Mouse (Mus musculus) heart, embryonic 15.5 days (tissue): ENCODE results near the gene Elavl1. TPM values are rescaled to one million over a fixed set of nuclear protein-coding genes. Genes with fewer than 3 reads are reported as not detected.
"Not testable (repeated sequence)": the region's sequence is repeated elsewhere in the genome, so short reads cannot be mapped to it uniquely, and the experiment has no call there.

Source experiments
- ATAC-seq: fragments of 200-750 bp; cut with Nextera tagmentation; replicated peaks from 2 replicates; pipeline ENCODE4 v1.8.0; 2017; ENCODE audit warnings: low read depth, moderate TSS enrichment; ENCODE audit not compliant: insufficient number of reproducible peaks, insufficient read depth, low FRiP score
- H3K27ac ChIP-seq: fragments of 300-500 bp; sonication (generic); 2 replicates; pipeline ENCODE4 v1.5.1; 2015; ENCODE audit warnings: mild to moderate bottlenecking, inconsistent platforms
- H3K27me3 ChIP-seq: fragments of 300-500 bp; sonication (generic); 2 replicates; pipeline ENCODE4 v1.6.1; 2015; ENCODE audit warnings: inconsistent platforms
- H3K36me3 ChIP-seq: fragments of 300-500 bp; sonication (generic); 2 replicates; pipeline ENCODE4 v1.6.1; 2015; ENCODE audit warnings: mild to moderate bottlenecking, inconsistent platforms
- H3K4me1 ChIP-seq: fragments of 300-500 bp; sonication (generic); replicated peaks from 2 replicates; pipeline ENCODE4 v1.6.1; 2015; ENCODE audit warnings: inconsistent platforms
- H3K4me2 ChIP-seq: fragments of 300-500 bp; sonication (generic); 2 replicates; pipeline ENCODE4 v1.6.1; 2015; ENCODE audit warnings: inconsistent platforms, mild to moderate bottlenecking, moderate library complexity
- H3K4me3 ChIP-seq: fragments of 300-500 bp; sonication (generic); 2 replicates; pipeline ENCODE4 v1.5.1; 2015; ENCODE audit warnings: mild to moderate bottlenecking, inconsistent platforms
- H3K9ac ChIP-seq: fragments of 300-500 bp; sonication (generic); 2 replicates; pipeline ENCODE4 v1.6.1; 2015; ENCODE audit warnings: mild to moderate bottlenecking, inconsistent platforms
- H3K9me3 ChIP-seq: fragments of 300-500 bp; sonication (generic); replicated peaks from 2 replicates; pipeline ENCODE4 v1.6.1; 2016; ENCODE audit warnings: inconsistent platforms
- WGBS: fragments of 180-500 bp; shearing (Covaris S2); methylation state at CpG from one replicate; pipeline ENCODE4 v1.1.7; 2015; ENCODE audit warnings: mixed read lengths; 5-methylcytosine and 5-hydroxymethylcytosine counted together
- polyA plus RNA-seq: library from polyadenylated mRNA; unstranded; fragments of >200 nt; fragmentation: Nextera tagmentation; extraction: Ambion mirVana; gene quantifications from 2 replicates; pipeline ENCODE4 v1.2.1, GENCODE M21; 2015

The Elavl1 gene
- polyA plus RNA-seq: 160 and 165 TPM in 2 replicates

DNA sequence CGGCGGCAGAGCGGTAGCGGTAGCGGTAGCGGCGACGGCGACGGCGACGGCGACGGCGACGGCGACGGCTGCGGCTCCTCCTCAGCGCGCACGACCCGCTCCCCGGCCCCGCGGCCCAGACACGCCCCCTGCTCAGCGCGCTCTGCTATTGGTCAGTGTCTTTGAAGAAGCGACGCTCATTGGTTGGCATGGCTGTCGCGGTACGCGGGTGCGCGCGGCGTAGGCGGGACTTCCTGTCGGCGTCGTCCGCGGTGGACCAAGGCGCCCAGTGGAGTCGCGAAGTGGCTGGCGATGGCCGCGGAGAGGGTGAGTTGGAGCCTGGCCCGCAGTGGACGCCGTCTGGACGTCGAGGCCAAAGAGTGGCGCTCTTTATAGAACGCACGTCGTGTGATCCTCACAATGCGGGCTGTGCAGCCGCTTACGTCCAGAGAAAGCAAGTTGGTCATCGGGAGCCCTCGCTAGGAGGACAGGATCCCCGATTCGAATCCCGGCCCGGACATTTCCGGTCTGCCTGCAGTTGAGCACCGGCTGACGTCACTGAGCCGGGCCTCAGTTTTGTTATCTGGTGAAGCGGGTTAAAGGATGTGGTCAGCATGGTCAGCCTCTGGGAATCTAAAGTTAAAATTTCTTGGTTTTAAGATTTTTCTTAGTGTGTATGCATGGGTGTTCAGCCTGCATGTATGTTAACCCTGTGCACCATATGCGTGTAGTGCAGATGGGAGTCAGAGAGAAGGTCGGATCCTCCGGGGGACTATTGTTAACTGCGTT lies at the start of gene Elavl1, which contains the start of gene Ccl25:
Gene Elavl1 (minus strand): TSS at position 431 of the 768 bp plus-strand sequence.
Gene Ccl25 (plus strand): TSS at position 228 of the 768 bp plus-strand sequence.
- Histone ChIP-seq H3K36me3 (peaks cover 29% of the 10 kb centered on the region), H3K27me3 (no peaks in the 10 kb centered on the region), H3K4me1 (peaks cover 47% of the 10 kb centered on the region), H3K9ac (peak within 1 kb of the TSS; percentile 98), H3K9me3 (no peaks in the 10 kb centered on the region), H3K27ac (peak within 1 kb of the TSS; percentile 89), H3K4me3 (peak within 1 kb of the TSS; percentile 96), H3K4me2 (peak within 1 kb of the TSS; percentile 78)
- peak; percentile 98 for ATAC-seq
- under 1% methylated on average over 78 of the region's 78 CpGs for WGBS

GRCm38 (mm10) chr8:4372657-4373056 lies 47.4 kb upstream of the Elavl1 start:
- no peaks in the 10 kb centered on the region for H3K36me3 ChIP-seq
- H3K4me1 ChIP-seq: no peaks in the 10 kb centered on the region
- H3K4me3 ChIP-seq: no peak overlapping the region
- no peak overlapping the region for H3K4me2 ChIP-seq
- no peak overlapping the region for H3K27ac ChIP-seq
- no peaks in the 10 kb centered on the region for H3K9me3 ChIP-seq
- WGBS: 66% methylated on average over 2 of the region's 2 CpGs
- ATAC-seq: no peak
- no peaks in the 10 kb centered on the region for H3K27me3 ChIP-seq
- H3K9ac ChIP-seq: no peak overlapping the region

DNA sequence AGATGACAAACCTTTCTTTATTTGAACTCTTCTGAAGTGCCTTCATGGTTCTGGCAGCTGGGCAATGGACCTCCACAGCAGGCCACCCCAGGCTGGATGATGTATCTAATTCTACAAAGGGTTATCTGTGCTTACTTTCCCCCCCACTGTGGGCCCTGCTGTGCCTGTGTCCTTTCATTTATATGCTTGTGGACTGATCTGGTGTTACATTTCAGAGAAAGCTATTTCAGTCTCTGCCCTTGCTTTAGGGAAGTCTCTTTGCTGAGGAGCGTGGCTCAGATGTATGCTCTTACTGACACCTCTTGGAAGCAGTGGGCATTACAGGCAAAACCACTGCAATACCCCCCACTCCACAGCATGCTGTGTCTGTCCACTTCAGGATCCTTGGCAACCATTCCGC lies 44.9 kb upstream of the Elavl1 start:
- ATAC-seq: 0 out of 2 replicates have a peak, but pooled peaks have one; percentile 60
- Histone ChIP-seq H3K4me1 (no peaks in the 10 kb centered on the region), H3K4me3 (no peak overlapping the region), H3K9ac (no peak overlapping the region), H3K4me2 (no peak overlapping the region), H3K27me3 (no peaks in the 10 kb centered on the region), H3K9me3 (no peaks in the 10 kb centered on the region), H3K27ac (peak overlapping the region; percentile 66), H3K36me3 (no peaks in the 10 kb centered on the region)
- WGBS: 20% methylated on average over 2 of the region's 2 CpGs

- Histone ChIP-seq H3K4me3 (no peak overlapping the region), H3K9ac (no peak overlapping the region), H3K36me3 (no peaks in the 10 kb centered on the region), H3K4me1 (no peaks in the 10 kb centered on the region), H3K27ac (no peak overlapping the region), H3K27me3 (no peaks in the 10 kb centered on the region), H3K9me3 (no peaks in the 10 kb centered on the region), H3K4me2 (no peak overlapping the region)
- no peak for ATAC-seq
- WGBS: 87% methylated on average over 4 of the region's 4 CpGs
Observed at GRCm38 (mm10) chr8:4368470-4368869, 43.3 kb upstream of the Elavl1 start.

DNA sequence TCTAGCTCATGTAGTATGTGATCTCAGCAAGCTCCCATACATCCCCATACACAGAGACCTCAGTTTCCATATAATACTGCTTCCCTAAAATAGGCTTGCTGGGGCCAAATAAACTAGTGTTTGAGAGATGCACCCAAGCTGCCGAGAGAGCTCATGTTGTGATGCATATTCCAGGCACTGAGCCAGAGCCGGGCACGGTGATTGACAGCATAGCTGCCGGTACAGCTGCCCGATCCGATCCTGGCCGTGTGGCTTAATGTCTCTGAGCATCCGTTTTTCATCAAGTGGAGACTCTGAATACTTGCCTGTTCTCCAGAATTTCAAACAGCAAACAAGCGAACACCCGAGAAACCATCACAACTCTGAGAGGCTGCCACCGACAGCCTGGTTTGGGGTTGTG lies 42.6 kb upstream of the Elavl1 start:
- H3K4me1 ChIP-seq: no peaks in the 10 kb centered on the region
- no peak overlapping the region for H3K9ac ChIP-seq
- 59% methylated on average over 11 of the region's 11 CpGs for WGBS
- H3K4me3 ChIP-seq: no peak overlapping the region
- H3K4me2 ChIP-seq: no peak overlapping the region
- H3K27me3 ChIP-seq: no peaks in the 10 kb centered on the region
- H3K36me3 ChIP-seq: no peaks in the 10 kb centered on the region
- H3K27ac ChIP-seq: no peak overlapping the region
- no peaks in the 10 kb centered on the region for H3K9me3 ChIP-seq
- no peak for ATAC-seq

- Histone ChIP-seq H3K9ac (no peak overlapping the region), H3K27me3 (no peaks in the 10 kb centered on the region)
- 77% methylated on average over 3 of the region's 3 CpGs for WGBS
Observed at GRCm38 (mm10) chr8:4366189-4366588, 41.0 kb upstream of the Elavl1 start.

GRCm38 (mm10) chr8:4360922-4361321 lies 35.7 kb upstream of the Elavl1 start:
- Histone ChIP-seq H3K27me3 (no peaks in the 10 kb centered on the region), H3K4me3 (no peak overlapping the region), H3K4me2 (no peak overlapping the region), H3K27ac (no peak overlapping the region), H3K36me3 (no peaks in the 10 kb centered on the region), H3K9ac (no peak overlapping the region), H3K4me1 (no peaks in the 10 kb centered on the region), H3K9me3 (no peaks in the 10 kb centered on the region)
- WGBS: 70% methylated on average over 2 of the region's 2 CpGs
- ATAC-seq: no peak

More at GRCm38 (mm10) chr8:4366189-4366588, 41.0 kb upstream of the Elavl1 start:
- no peak for ATAC-seq
- no peaks in the 10 kb centered on the region for H3K9me3 ChIP-seq
- no peak overlapping the region for H3K4me3 ChIP-seq
- H3K4me1 ChIP-seq: no peaks in the 10 kb centered on the region
- no peak overlapping the region for H3K4me2 ChIP-seq
- no peak overlapping the region for H3K27ac ChIP-seq
- no peaks in the 10 kb centered on the region for H3K36me3 ChIP-seq

GRCm38 (mm10) chr8:4359362-4359761 lies 34.1 kb upstream of the Elavl1 start:
- no peaks in the 10 kb centered on the region for H3K4me1 ChIP-seq
- H3K4me2 ChIP-seq: no peak overlapping the region
- 63% methylated on average over 3 of the region's 3 CpGs for WGBS
- ATAC-seq: no peak
- H3K4me3 ChIP-seq: no peak overlapping the region
- H3K9ac ChIP-seq: no peak overlapping the region
- H3K36me3 ChIP-seq: no peaks in the 10 kb centered on the region
- no peaks in the 10 kb centered on the region for H3K27me3 ChIP-seq
- no peaks in the 10 kb centered on the region for H3K9me3 ChIP-seq
- H3K27ac ChIP-seq: no peak overlapping the region

DNA sequence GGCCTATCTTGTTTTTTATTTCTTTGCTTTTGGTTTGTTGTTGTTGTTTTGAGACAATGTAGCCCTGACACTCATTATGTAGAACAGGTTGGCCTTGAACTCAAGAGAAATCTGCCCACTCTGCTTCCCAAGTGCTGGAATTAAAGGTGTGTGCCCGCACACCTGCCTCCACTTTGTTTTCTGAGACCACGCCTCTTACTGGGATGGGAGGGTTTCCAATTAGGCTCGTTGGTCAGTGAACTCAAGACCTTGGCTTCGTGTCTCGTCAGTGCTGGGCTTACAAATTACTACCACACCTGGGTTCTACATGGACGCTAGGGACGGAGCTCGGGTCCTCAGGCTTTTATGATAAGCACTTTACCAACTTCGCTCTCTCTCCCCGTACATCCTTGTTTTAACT lies 30.2 kb upstream of the Elavl1 start:
- H3K9ac ChIP-seq: no peak overlapping the region
- no peaks in the 10 kb centered on the region for H3K4me1 ChIP-seq
- H3K27ac ChIP-seq: no peak overlapping the region
- ATAC-seq: no peak
- H3K9me3 ChIP-seq: no peaks in the 10 kb centered on the region
- H3K36me3 ChIP-seq: no peaks in the 10 kb centered on the region
- H3K4me3 ChIP-seq: no peak overlapping the region
- 91% methylated on average over 10 of the region's 10 CpGs for WGBS
- H3K27me3 ChIP-seq: no peaks in the 10 kb centered on the region
- no peak overlapping the region for H3K4me2 ChIP-seq

- no peak overlapping the region for H3K27ac ChIP-seq
- no peaks in the 10 kb centered on the region for H3K36me3 ChIP-seq
- H3K9me3 ChIP-seq: no peaks in the 10 kb centered on the region
- no peak overlapping the region for H3K4me3 ChIP-seq
- H3K4me1 ChIP-seq: no peaks in the 10 kb centered on the region
- H3K9ac ChIP-seq: no peak overlapping the region
- WGBS: 65% methylated on average over 1 of the region's 1 CpGs
- H3K4me2 ChIP-seq: no peak overlapping the region
- ATAC-seq: no peak
- H3K27me3 ChIP-seq: no peaks in the 10 kb centered on the region
Observed at GRCm38 (mm10) chr8:4354516-4354915, 29.3 kb upstream of the Elavl1 start.

GRCm38 (mm10) chr8:4353741-4354140 lies 28.5 kb upstream of the Elavl1 start:
- no peak overlapping the region for H3K4me2 ChIP-seq
- no peak overlapping the region for H3K4me3 ChIP-seq
- ATAC-seq: no peak
- no peak overlapping the region for H3K27ac ChIP-seq
- no peaks in the 10 kb centered on the region for H3K9me3 ChIP-seq
- no peaks in the 10 kb centered on the region for H3K4me1 ChIP-seq
- no peak overlapping the region for H3K9ac ChIP-seq
- 66% methylated on average over 4 of the region's 4 CpGs for WGBS
- H3K27me3 ChIP-seq: no peaks in the 10 kb centered on the region
- H3K36me3 ChIP-seq: no peaks in the 10 kb centered on the region

- H3K27me3 ChIP-seq, H3K4me3 ChIP-seq, H3K9me3 ChIP-seq, H3K27ac ChIP-seq, H3K36me3 ChIP-seq, H3K4me2 ChIP-seq, H3K4me1 ChIP-seq, H3K9ac ChIP-seq, ATAC-seq: not testable (repeated sequence)
- 79% methylated on average over 6 of the region's 6 CpGs for WGBS
Observed at GRCm38 (mm10) chr8:4352562-4352961, 27.3 kb upstream of the Elavl1 start.
